Mouse (Mus musculus): ENCODE results near the gene Ift172.

Ift172 gene

DNA sequence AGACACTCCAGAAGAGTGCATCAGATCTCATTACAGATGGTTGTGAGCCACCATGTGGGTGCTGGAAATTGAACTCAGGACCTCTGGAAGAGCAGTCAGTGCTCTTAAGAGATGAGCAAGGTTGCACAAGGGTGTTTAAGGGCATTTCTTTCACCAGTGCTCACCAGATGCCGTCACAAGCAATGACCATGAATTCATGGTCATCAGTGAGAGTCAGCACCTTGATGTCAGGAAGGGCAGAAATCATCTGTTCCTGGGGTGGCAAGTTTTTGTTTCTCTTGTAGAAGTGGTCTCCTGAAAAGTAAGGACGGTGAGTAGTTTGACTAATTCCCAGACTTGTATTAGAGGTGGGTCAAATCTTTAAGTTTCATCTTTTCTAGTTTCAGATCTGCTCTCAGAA lies 87.0 kb downstream of the Ift172 start:
- no peak for DNase-seq

Measured in lung, postnatal 10 days (tissue).